Mouse (Mus musculus) MEL (cell line): Measurements from ENCODE around the gene Eipr1. TPM values are rescaled to one million over a fixed set of nuclear protein-coding genes. Genes with fewer than 3 reads are reported as not detected.

ENCODE experiments used
- DNase-seq: peaks from one replicate; pipeline ENCODE4 v3.0.0; 2011; ENCODE audit warnings: low read depth, low spot score
- H3K27ac ChIP-seq: 2 replicates; pipeline ENCODE4 v1.5.1; 2012; ENCODE audit warnings: low read depth, mild to moderate bottlenecking, control low read depth, low read length, moderate library complexity; ENCODE audit not compliant: control insufficient read depth
- H3K27me3 ChIP-seq, 2 experiments: fragments of 150-350 bp in 1 of 2; sonication (generic) in 1 of 2; 2 replicates each; pipeline ENCODE4 v1.6.1; 2012; ENCODE audit warnings: low read length in 2 of 2, mild to moderate bottlenecking in 2 of 2, improper control_type of control experiment in 1 of 2, moderate library complexity in 1 of 2; ENCODE audit not compliant: insufficient read depth in 2 of 2, control insufficient read depth in 1 of 2
- H3K36me3 ChIP-seq, 2 experiments: 2 replicates each; pipeline ENCODE4 v1.6.1; 2012 to 2014; ENCODE audit warnings: low read length in 2 of 2, improper control_type of control experiment in 1 of 2, inconsistent platforms in 1 of 2, mild to moderate bottlenecking in 1 of 2; ENCODE audit not compliant: insufficient read depth in 2 of 2, control insufficient read depth in 1 of 2
- H3K4me1 ChIP-seq, 2 experiments: fragments of 150-350 bp in 1 of 2; sonication (generic) in 1 of 2; 2 replicates each; pipeline ENCODE4 v1.6.1; 2012; ENCODE audit warnings: low read length in 2 of 2, improper control_type of control experiment in 1 of 2, mild to moderate bottlenecking in 1 of 2; ENCODE audit not compliant: insufficient read depth in 2 of 2, control insufficient read depth in 1 of 2
- H3K4me3 ChIP-seq, 2 experiments: fragments of 150-350 bp in 1 of 2; sonication (generic) in 1 of 2; 2 replicates each; pipeline ENCODE4 v1.5.1; 2012; ENCODE audit warnings: low read depth in 2 of 2, low read length in 2 of 2, mild to moderate bottlenecking in 2 of 2, moderate library complexity in 2 of 2, control low read depth in 1 of 2, improper control_type of control experiment in 1 of 2; ENCODE audit not compliant: control insufficient read depth in 1 of 2, insufficient read depth in 1 of 2
- H3K79me2 ChIP-seq: 2 replicates; pipeline ENCODE4 v1.6.1; 2012; ENCODE audit warnings: mild to moderate bottlenecking, low read length, moderate library complexity; ENCODE audit not compliant: control insufficient read depth, poor library complexity, insufficient read depth
- H3K9ac ChIP-seq: 2 replicates; pipeline ENCODE4 v1.6.1; 2012; ENCODE audit warnings: low read depth, mild to moderate bottlenecking, control low read depth, low read length, moderate library complexity; ENCODE audit not compliant: control insufficient read depth, poor library complexity, severe bottlenecking
- H3K9me3 ChIP-seq: fragments of 150-350 bp; sonication (generic); replicated peaks from 2 replicates; pipeline ENCODE4 v1.6.1; 2012; ENCODE audit warnings: mild to moderate bottlenecking, low read length, improper control_type of control experiment, moderate library complexity; ENCODE audit not compliant: insufficient read depth
- BHLHE40 ChIP-seq: IDR thresholded peaks from 2 replicates; pipeline ENCODE4 v1.6.1; 2012; ENCODE audit warnings: low read depth, mild to moderate bottlenecking, inconsistent platforms, low read length, improper control_type of control experiment, borderline replicate concordance
- CHD1 ChIP-seq: IDR thresholded peaks from 2 replicates; pipeline ENCODE4 v1.6.1; 2012; ENCODE audit warnings: low read depth, mild to moderate bottlenecking, inconsistent platforms, low read length, improper control_type of control experiment
- CHD2 ChIP-seq: IDR thresholded peaks from 2 replicates; pipeline ENCODE4 v1.6.1; 2011; ENCODE audit warnings: low read length, improper control_type of control experiment
- E2F4 ChIP-seq: IDR thresholded peaks from 2 replicates; pipeline ENCODE4 v1.6.1; 2011; ENCODE audit warnings: low read depth, low read length, improper control_type of control experiment, borderline replicate concordance
- ELF1 ChIP-seq: IDR thresholded peaks from 2 replicates; pipeline ENCODE4 v1.6.1; 2014; ENCODE audit warnings: low read depth, mild to moderate bottlenecking, inconsistent platforms, low read length, improper control_type of control experiment, moderate library complexity
- EP300 ChIP-seq, 2 experiments: IDR thresholded peaks; 2 replicates each; pipeline ENCODE4 v1.6.1; 2011; ENCODE audit warnings: improper control_type of control experiment in 2 of 2, low read length in 2 of 2, low read depth in 1 of 2, mild to moderate bottlenecking in 1 of 2
- ETS1 ChIP-seq: IDR thresholded peaks from 2 replicates; pipeline ENCODE4 v1.6.1; 2012; ENCODE audit warnings: low read depth, mild to moderate bottlenecking, inconsistent platforms, low read length, improper control_type of control experiment, moderate library complexity
- GABPA ChIP-seq: IDR thresholded peaks from 2 replicates; pipeline ENCODE4 v1.6.1; 2012; ENCODE audit warnings: low read depth, mild to moderate bottlenecking, inconsistent platforms, low read length, improper control_type of control experiment, moderate library complexity
- HCFC1 ChIP-seq: IDR thresholded peaks from 2 replicates; pipeline ENCODE4 v1.6.1; 2012; ENCODE audit warnings: low read depth, mild to moderate bottlenecking, inconsistent platforms, low read length, improper control_type of control experiment, moderate library complexity
- JUND ChIP-seq: IDR thresholded peaks from 2 replicates; pipeline ENCODE4 v1.6.1; 2011; ENCODE audit warnings: low read depth, mild to moderate bottlenecking, improper control_type of control experiment, low read length
- KAT2A ChIP-seq: conservative IDR thresholded peaks from 2 replicates; pipeline ENCODE4 v1.6.1; 2012; ENCODE audit warnings: low read depth, low read length, improper control_type of control experiment, inconsistent platforms
- MXI1 ChIP-seq: IDR thresholded peaks from 2 replicates; pipeline ENCODE4 v1.6.1; 2011; ENCODE audit warnings: mild to moderate bottlenecking, low read depth, low read length, improper control_type of control experiment
- MYB ChIP-seq: IDR thresholded peaks from 2 replicates; pipeline ENCODE4 v1.6.1; 2011; ENCODE audit warnings: mild to moderate bottlenecking, low read depth, low read length, improper control_type of control experiment
- MYC ChIP-seq: IDR thresholded peaks from 2 replicates; pipeline ENCODE4 v1.6.1; 2011; ENCODE audit warnings: low read depth, mild to moderate bottlenecking, low read length, improper control_type of control experiment, moderate library complexity
- NELFE ChIP-seq: IDR thresholded peaks from 2 replicates; pipeline ENCODE4 v1.6.1; 2011; ENCODE audit warnings: low read depth, low read length, improper control_type of control experiment
- POLR2A ChIP-seq, 2 experiments: IDR thresholded peaks; 2 replicates each; pipeline ENCODE4 v1.6.1; 2011 to 2012; ENCODE audit warnings: low read length in 2 of 2, mild to moderate bottlenecking in 2 of 2, control low read depth in 1 of 2, improper control_type of control experiment in 1 of 2, low read depth in 1 of 2, moderate library complexity in 1 of 2; ENCODE audit not compliant: control insufficient read depth in 1 of 2, insufficient read depth in 1 of 2, poor library complexity in 1 of 2
- POLR2AphosphoS2 ChIP-seq: IDR thresholded peaks from 2 replicates; pipeline ENCODE4 v1.6.1; 2011; ENCODE audit warnings: low read length, improper control_type of control experiment
- RAD21 ChIP-seq: IDR thresholded peaks from 2 replicates; pipeline ENCODE4 v1.6.1; 2011; ENCODE audit warnings: mild to moderate bottlenecking, low read depth, low read length, improper control_type of control experiment
- RCOR1 ChIP-seq: IDR thresholded peaks from 2 replicates; pipeline ENCODE4 v1.6.1; 2012; ENCODE audit warnings: low read depth, mild to moderate bottlenecking, inconsistent platforms, low read length, improper control_type of control experiment
- SIN3A ChIP-seq: IDR thresholded peaks from 2 replicates; pipeline ENCODE4 v1.6.1; 2012; ENCODE audit warnings: low read length, improper control_type of control experiment, inconsistent platforms
- SMC3 ChIP-seq: IDR thresholded peaks from 2 replicates; pipeline ENCODE4 v1.6.1; 2011; ENCODE audit warnings: low read depth, low read length, improper control_type of control experiment
- TAL1 ChIP-seq: IDR thresholded peaks from 2 replicates; pipeline ENCODE4 v1.6.1; 2012; ENCODE audit warnings: mild to moderate bottlenecking, inconsistent platforms, low read length, moderate library complexity, mixed read lengths
- TCF12 ChIP-seq: IDR thresholded peaks from 2 replicates; pipeline ENCODE4 v1.6.1; 2014; ENCODE audit warnings: low read depth, mild to moderate bottlenecking, inconsistent platforms, low read length, improper control_type of control experiment, moderate library complexity
- UBTF ChIP-seq: IDR thresholded peaks from 2 replicates; pipeline ENCODE4 v1.6.1; 2012; ENCODE audit warnings: low read depth, mild to moderate bottlenecking, inconsistent platforms, low read length, improper control_type of control experiment, moderate library complexity, borderline replicate concordance; ENCODE audit not compliant: insufficient read depth
- USF1 ChIP-seq: IDR thresholded peaks from 2 replicates; pipeline ENCODE4 v1.6.1; 2014; ENCODE audit warnings: low read depth, mild to moderate bottlenecking, inconsistent platforms, low read length, improper control_type of control experiment, moderate library complexity
- ZC3H11A ChIP-seq: IDR thresholded peaks from 2 replicates; pipeline ENCODE4 v1.6.1; 2012; ENCODE audit warnings: low read depth, mild to moderate bottlenecking, inconsistent platforms, low read length, improper control_type of control experiment
- ZKSCAN1 ChIP-seq: IDR thresholded peaks from 2 replicates; pipeline ENCODE4 v1.6.1; 2012; ENCODE audit warnings: low read depth, mild to moderate bottlenecking, inconsistent platforms, low read length, improper control_type of control experiment, moderate library complexity
- ZMIZ1 ChIP-seq: IDR thresholded peaks from 2 replicates; pipeline ENCODE4 v1.6.1; 2012; ENCODE audit warnings: low read depth, mild to moderate bottlenecking, inconsistent platforms, low read length, improper control_type of control experiment, moderate library complexity
- ZNF384 ChIP-seq: IDR thresholded peaks from 2 replicates; pipeline ENCODE4 v1.6.1; 2012; ENCODE audit warnings: low read depth, mild to moderate bottlenecking, inconsistent platforms, low read length, improper control_type of control experiment
- polyA plus RNA-seq, 2 experiments: library from polyadenylated mRNA; stranded (reverse) in 1 of 2; unstranded in 1 of 2; fragments of >175 nt in 1 of 2; fragments of >200 nt in 1 of 2; gene quantifications; 2 replicates each; pipeline versions ENCODE4 v1.2.1 to v1.2.4; 2012; ENCODE audit warnings: low replicate concordance in 2 of 2, low read depth in 1 of 2; ENCODE audit not compliant: insufficient read length in 2 of 2, insufficient read depth in 1 of 2, missing spikeins in 1 of 2
- total RNA-seq: library from RNA; depleted of rRNA; stranded (reverse); fragments of 300-350 nt; gene quantifications from 2 replicates; pipeline ENCODE4 v1.2.3, GENCODE M21; 2012

Eipr1 gene
- total and polyA plus RNA-seq, 3 experiments, result 45.8 to 51.5 TPM; not detected in 1

GRCm38 (mm10) chr12:28841179-28841698 is 89.6 kb downstream of the Eipr1 start:
- Histone ChIP-seq H3K9me3 (no peaks in the 10 kb centered on the region), H3K27me3 (no peaks in the 10 kb centered on the region), H3K4me1 (no peaks in the 10 kb centered on the region), H3K4me3 (no peak overlapping the region), H3K79me2 (no peaks in the 10 kb centered on the region), H3K36me3 (no peaks in the 10 kb centered on the region), H3K27ac (no peak overlapping the region), H3K9ac (no peak overlapping the region)
- no peak for DNase-seq
- no peak for TF ChIP-seq ZNF384
- TF ChIP-seq UBTF, result no peak
- no peak for TF ChIP-seq ZMIZ1
- no peak for TF ChIP-seq SMC3
- no peak for TF ChIP-seq POLR2AphosphoS2
- no peak for TF ChIP-seq RAD21
- TF ChIP-seq ZKSCAN1, result no peak
- TF ChIP-seq CHD2, result no peak
- no peak for TF ChIP-seq EP300 (IDR thresholded peaks at IDR 0.05; ENCODE audit: low read depth in 1 of 2, low read length in 2 of 2)
- TF ChIP-seq MXI1, result no peak
- TF ChIP-seq RCOR1, result no peak
- no peak for TF ChIP-seq GABPA
- TF ChIP-seq USF1, result no peak
- no peak for TF ChIP-seq ZC3H11A
- TF ChIP-seq SIN3A, result no peak
- no peak for TF ChIP-seq JUND
- TF ChIP-seq E2F4, result no peak
- TF ChIP-seq MYB, result no peak
- TF ChIP-seq MYC, result no peak
- no peak for TF ChIP-seq POLR2A (IDR thresholded peaks at IDR 0.05; ENCODE audit: control insufficient read depth in 1 of 2, insufficient read depth in 1 of 2, low read depth in 1 of 2, low read length in 2 of 2, poor library complexity in 1 of 2)

GRCm38 (mm10) chr12:28845811-28846210 is 94.2 kb downstream of the Eipr1 start:
- TF ChIP-seq SIN3A, result no peak
- TF ChIP-seq USF1, result no peak
- TF ChIP-seq TAL1, result no peak
- TF ChIP-seq POLR2AphosphoS2, result no peak
- TF ChIP-seq CHD2, result no peak
- no peak for TF ChIP-seq ZKSCAN1
- TF ChIP-seq NELFE, result no peak
- TF ChIP-seq ZC3H11A, result no peak
- no peak for TF ChIP-seq ETS1
- TF ChIP-seq UBTF, result no peak
- no peak for TF ChIP-seq KAT2A
- TF ChIP-seq CHD1, result no peak
- no peak for TF ChIP-seq TCF12
- TF ChIP-seq ELF1, result no peak
- TF ChIP-seq HCFC1, result no peak
- no peak for TF ChIP-seq ZNF384
- TF ChIP-seq JUND, result no peak
- no peak for TF ChIP-seq BHLHE40
- TF ChIP-seq SMC3, result no peak
- DNase-seq, result no peak
- Histone ChIP-seq H3K9ac (no peak overlapping the region), H3K4me1 (no peaks in the 10 kb centered on the region), H3K79me2 (no peaks in the 10 kb centered on the region), H3K36me3 (no peaks in the 10 kb centered on the region), H3K9me3 (no peaks in the 10 kb centered on the region), H3K4me3 (no peak overlapping the region), H3K27ac (no peak overlapping the region), H3K27me3 (no peaks in the 10 kb centered on the region)
